Mouse (Mus musculus): ENCODE measurements around the gene Cfap299. TPM values are rescaled to one million over a fixed set of nuclear protein-coding genes. Genes with fewer than 3 reads are reported as not detected.
A peak's percentile ranks its signal among the peaks of the same experiment; 100 is the strongest.

The Cfap299 gene
- polyA plus RNA-seq, 1 experiment from 2014 or later, result 0.73 TPM

DNA sequence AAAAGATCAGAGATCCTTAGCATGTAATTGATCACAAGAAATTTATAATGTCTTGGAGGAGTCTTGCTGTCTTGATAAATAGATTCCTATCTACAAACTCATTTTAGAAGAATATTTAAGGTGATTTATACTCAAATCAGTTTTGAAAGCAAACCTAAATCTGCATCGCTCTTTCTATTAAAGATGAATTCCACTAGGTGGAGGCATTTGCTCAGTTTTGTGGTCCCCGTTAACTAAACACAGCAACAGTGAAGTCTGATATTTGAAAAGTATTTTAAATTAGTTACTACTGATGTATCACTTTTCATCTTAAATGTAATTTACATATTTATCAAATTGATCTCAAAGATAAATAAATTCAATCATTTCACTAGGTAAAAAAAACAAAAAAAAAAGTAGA is 15.5 kb downstream of the Cfap299 start:
- no peak overlapping the region for H3K27ac ChIP-seq
- 67% methylated on average over 2 of the region's 2 CpGs for WGBS
- H3K36me3 ChIP-seq, result no peaks in the 10 kb centered on the region
- H3K4me3 ChIP-seq (replicated peaks), result no peak overlapping the region
- no peak overlapping the region for H3K9ac ChIP-seq (replicated peaks)
- H3K4me2 ChIP-seq (replicated peaks), result no peak overlapping the region
- no peak for ATAC-seq
- no peaks in the 10 kb centered on the region for H3K9me3 ChIP-seq
- H3K27me3 ChIP-seq, result no peaks in the 10 kb centered on the region
- no peaks in the 10 kb centered on the region; the same call in 1 of the 2 replicates for H3K4me1 ChIP-seq (replicated peaks)

- Histone ChIP-seq H3K9ac (replicated peaks) (no peak overlapping the region), H3K9me3 (no peaks in the 10 kb centered on the region), H3K27me3 (no peaks in the 10 kb centered on the region), H3K4me1 (replicated peaks) (no peaks in the 10 kb centered on the region; the same call in 1 of the 2 replicates), H3K4me2 (replicated peaks) (no peak overlapping the region), H3K4me3 (replicated peaks) (no peak overlapping the region), H3K27ac (no peak overlapping the region), H3K36me3 (no peaks in the 10 kb centered on the region)
- ATAC-seq, result no peak
- 74% methylated on average over 7 of the region's 7 CpGs for WGBS
These were observed 17.0 kb downstream of the Cfap299 start for GRCm38 (mm10) chr5:98346067-98346466.

GRCm38 (mm10) chr5:98348605-98349004 is 19.5 kb downstream of the Cfap299 start:
- Histone ChIP-seq H3K27me3 (no peaks in the 10 kb centered on the region), H3K9ac (replicated peaks) (no peak overlapping the region), H3K36me3 (no peaks in the 10 kb centered on the region), H3K9me3 (no peaks in the 10 kb centered on the region), H3K27ac (no peak overlapping the region), H3K4me3 (replicated peaks) (no peak overlapping the region), H3K4me1 (replicated peaks) (no peaks in the 10 kb centered on the region; the same call in 1 of the 2 replicates), H3K4me2 (replicated peaks) (no peak overlapping the region)
- 11% methylated on average over 8 of the region's 8 CpGs for WGBS
- ATAC-seq, result peak; percentile 74

GRCm38 (mm10) chr5:98359912-98360311 is 30.8 kb downstream of the Cfap299 start:
- Histone ChIP-seq H3K4me3 (replicated peaks) (no peak overlapping the region), H3K4me2 (replicated peaks) (no peak overlapping the region), H3K4me1 (replicated peaks) (no peaks in the 10 kb centered on the region), H3K9ac (replicated peaks) (no peak overlapping the region), H3K9me3 (no peaks in the 10 kb centered on the region), H3K27me3 (no peaks in the 10 kb centered on the region), H3K27ac (no peak overlapping the region), H3K36me3 (no peaks in the 10 kb centered on the region)
- ATAC-seq, result no peak
- WGBS, result 91% methylated on average over 7 of the region's 7 CpGs

DNA sequence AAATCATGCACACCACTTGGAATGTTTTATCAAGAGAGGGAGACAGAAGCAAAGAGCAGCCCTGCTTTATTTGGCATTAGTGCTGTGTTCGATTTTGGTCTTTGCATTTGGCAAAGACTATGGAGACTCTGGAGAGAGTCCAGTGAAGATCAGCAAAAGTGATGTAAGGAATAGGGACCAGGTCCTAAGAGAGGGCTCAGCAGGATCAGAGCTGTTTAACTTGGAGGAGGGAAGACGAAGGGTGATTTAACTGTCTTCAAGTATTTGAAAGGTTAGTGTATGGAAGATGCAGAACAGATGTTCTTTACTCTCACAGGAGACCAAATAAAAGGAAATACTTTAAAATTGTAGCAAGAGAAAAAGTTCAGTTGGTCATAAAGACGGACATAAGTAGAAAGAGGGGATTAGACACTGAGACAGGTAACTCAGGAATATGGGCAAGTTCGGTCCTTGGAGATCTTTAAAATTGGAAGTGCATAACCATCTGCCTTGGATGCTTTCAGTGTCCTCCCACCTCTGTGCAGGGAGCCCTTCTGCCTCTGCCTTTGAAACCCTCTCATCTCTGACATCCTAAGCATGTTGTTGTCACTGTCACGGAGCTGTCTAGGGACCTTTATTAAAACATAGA is 31.8 kb downstream of the Cfap299 start:
- Histone ChIP-seq H3K27ac (no peak overlapping the region), H3K27me3 (no peaks in the 10 kb centered on the region), H3K4me1 (replicated peaks) (no peaks in the 10 kb centered on the region), H3K9me3 (no peaks in the 10 kb centered on the region), H3K4me2 (replicated peaks) (no peak overlapping the region), H3K4me3 (replicated peaks) (no peak overlapping the region), H3K9ac (replicated peaks) (no peak overlapping the region), H3K36me3 (no peaks in the 10 kb centered on the region)
- 90% methylated on average over 5 of the region's 5 CpGs for WGBS
- no peak for ATAC-seq

DNA sequence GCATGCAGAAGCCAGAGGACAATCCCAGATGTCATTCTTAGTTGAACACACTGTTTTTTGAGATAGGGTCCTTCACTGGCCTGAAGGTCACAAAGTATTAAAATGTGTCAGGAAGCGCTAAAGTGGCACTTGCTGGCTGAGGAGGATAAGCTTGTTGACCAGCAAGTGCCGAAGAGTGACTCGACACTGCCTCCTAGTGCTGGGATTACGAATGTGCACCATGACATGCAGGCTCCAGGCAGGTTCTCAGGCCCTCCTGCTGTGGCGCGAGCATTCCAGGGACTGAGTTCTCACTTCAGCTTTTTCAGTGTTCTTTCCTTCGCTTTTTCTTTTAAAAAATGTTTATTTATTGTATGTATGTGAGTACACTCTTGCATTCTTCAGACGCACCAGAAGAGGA is 34.3 kb downstream of the Cfap299 start:
- Histone ChIP-seq H3K27me3 (no peaks in the 10 kb centered on the region), H3K9ac (replicated peaks) (no peak overlapping the region), H3K4me3 (replicated peaks) (no peak overlapping the region), H3K36me3 (no peaks in the 10 kb centered on the region), H3K27ac (no peak overlapping the region), H3K4me2 (replicated peaks) (no peak overlapping the region), H3K9me3 (no peaks in the 10 kb centered on the region), H3K4me1 (replicated peaks) (no peaks in the 10 kb centered on the region)
- no peak for ATAC-seq
- WGBS, result 48% methylated on average over 8 of the region's 8 CpGs

GRCm38 (mm10) chr5:98365340-98365739 is 36.2 kb downstream of the Cfap299 start:
- no peak overlapping the region for H3K27ac ChIP-seq
- H3K4me3 ChIP-seq (replicated peaks), result no peak overlapping the region
- no peaks in the 10 kb centered on the region for H3K4me1 ChIP-seq (replicated peaks)
- H3K27me3 ChIP-seq, result no peaks in the 10 kb centered on the region
- H3K9me3 ChIP-seq, result no peaks in the 10 kb centered on the region
- 84% methylated on average over 5 of the region's 5 CpGs for WGBS
- no peaks in the 10 kb centered on the region for H3K36me3 ChIP-seq
- no peak overlapping the region for H3K4me2 ChIP-seq (replicated peaks)
- no peak overlapping the region for H3K9ac ChIP-seq (replicated peaks)
- no peak for ATAC-seq

- H3K9me3 ChIP-seq, result no peaks in the 10 kb centered on the region
- no peak overlapping the region for H3K9ac ChIP-seq (replicated peaks)
- no peak overlapping the region for H3K27ac ChIP-seq
- H3K4me1 ChIP-seq (replicated peaks), result no peaks in the 10 kb centered on the region
- no peak for ATAC-seq
- 83% methylated on average over 4 of the region's 4 CpGs for WGBS
- H3K4me3 ChIP-seq (replicated peaks), result no peak overlapping the region
- no peaks in the 10 kb centered on the region for H3K27me3 ChIP-seq
- H3K4me2 ChIP-seq (replicated peaks), result no peak overlapping the region
- H3K36me3 ChIP-seq, result no peaks in the 10 kb centered on the region
These were observed 39.7 kb downstream of the Cfap299 start for GRCm38 (mm10) chr5:98368822-98369221.

DNA sequence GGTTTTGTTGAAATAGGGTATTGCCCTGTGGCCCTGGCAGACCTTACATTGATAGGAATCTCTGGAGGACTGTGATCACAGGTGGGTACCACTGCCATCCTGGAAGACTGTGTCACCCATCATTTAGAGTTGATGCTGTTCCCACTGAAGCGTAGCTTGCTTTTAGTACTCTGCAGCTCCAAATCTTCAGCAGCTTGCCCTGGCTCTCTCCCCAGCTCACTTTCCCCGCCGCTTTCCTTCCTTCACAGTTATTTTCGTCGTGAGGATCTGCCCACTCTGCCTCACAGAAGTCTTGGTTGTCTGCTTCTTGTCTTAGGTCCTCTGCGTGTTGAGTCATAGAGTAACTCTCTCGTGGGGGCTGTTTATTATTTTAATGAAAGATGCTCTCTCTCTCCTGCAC is 40.3 kb downstream of the Cfap299 start:
- Histone ChIP-seq H3K4me1 (replicated peaks) (no peaks in the 10 kb centered on the region), H3K27me3 (no peaks in the 10 kb centered on the region), H3K9ac (replicated peaks) (no peak overlapping the region), H3K9me3 (no peaks in the 10 kb centered on the region), H3K4me2 (replicated peaks) (no peak overlapping the region), H3K27ac (no peak overlapping the region), H3K36me3 (no peaks in the 10 kb centered on the region), H3K4me3 (replicated peaks) (no peak overlapping the region)
- ATAC-seq, result no peak
- WGBS, result 83% methylated on average over 7 of the region's 7 CpGs

DNA sequence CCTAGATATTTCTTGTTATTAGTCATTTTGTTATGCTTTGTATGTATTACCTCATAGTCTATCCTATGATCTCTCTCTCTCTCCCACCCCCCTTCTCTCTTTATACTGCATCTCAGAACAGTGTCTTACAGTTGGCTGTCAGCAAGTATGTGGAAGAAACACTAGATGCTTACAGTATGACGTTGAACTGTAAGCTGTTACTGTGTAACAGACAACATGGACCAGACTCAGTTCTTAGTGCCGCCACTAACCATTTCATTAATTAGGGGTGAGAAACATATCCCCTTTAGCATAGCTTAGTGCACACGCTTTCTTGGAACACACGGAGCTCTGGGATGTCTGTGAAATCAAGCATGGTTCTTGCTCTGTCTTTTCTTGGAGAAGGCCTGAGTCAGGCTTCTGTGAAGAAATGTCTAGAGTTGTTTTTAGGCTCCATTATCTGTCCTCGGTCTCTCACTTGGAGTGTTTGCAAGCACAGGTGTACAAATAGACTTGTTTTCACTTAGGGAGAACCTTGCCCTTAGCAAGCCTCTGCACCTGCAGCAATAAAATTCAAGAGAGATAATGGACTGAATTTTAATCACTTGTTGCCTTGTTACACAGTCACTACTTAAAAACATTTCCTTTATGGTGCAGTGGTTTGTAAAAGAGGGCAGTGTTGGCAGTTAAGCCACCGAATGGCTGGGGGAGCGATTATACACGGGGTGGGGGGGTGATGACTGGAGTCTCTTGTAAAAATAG is 47.1 kb downstream of the Cfap299 start:
- Histone ChIP-seq H3K36me3 (no peaks in the 10 kb centered on the region), H3K27ac (no peak overlapping the region), H3K9me3 (no peaks in the 10 kb centered on the region), H3K4me3 (replicated peaks) (no peak overlapping the region), H3K27me3 (no peaks in the 10 kb centered on the region), H3K9ac (replicated peaks) (no peak overlapping the region), H3K4me2 (replicated peaks) (no peak overlapping the region), H3K4me1 (replicated peaks) (0 out of 2 replicates have a peak, but pooled peaks cover 2% of the 10 kb centered on the region)
- no peak for ATAC-seq
- 75% methylated on average over 8 of the region's 8 CpGs for WGBS

- Histone ChIP-seq H3K9ac (replicated peaks) (no peak overlapping the region), H3K4me3 (replicated peaks) (no peak overlapping the region), H3K4me1 (replicated peaks) (0 out of 2 replicates have a peak, but pooled peaks cover 2% of the 10 kb centered on the region), H3K27me3 (no peaks in the 10 kb centered on the region), H3K36me3 (no peaks in the 10 kb centered on the region), H3K4me2 (replicated peaks) (no peak overlapping the region), H3K9me3 (no peaks in the 10 kb centered on the region), H3K27ac (no peak overlapping the region)
- ATAC-seq, result no peak
- 55% methylated on average over 4 of the region's 4 CpGs for WGBS
These were observed 47.6 kb downstream of the Cfap299 start for GRCm38 (mm10) chr5:98376799-98377090.

GRCm38 (mm10) chr5:98380360-98380759 is 51.3 kb downstream of the Cfap299 start:
- ATAC-seq, result no peak
- WGBS, result 45% methylated on average over 4 of the region's 4 CpGs
- no peak overlapping the region for H3K4me3 ChIP-seq (replicated peaks)
- H3K4me1 ChIP-seq (replicated peaks), result 0 out of 2 replicates have a peak, but pooled peaks cover 2% of the 10 kb centered on the region
- H3K9ac ChIP-seq (replicated peaks), result no peak overlapping the region
- H3K4me2 ChIP-seq (replicated peaks), result no peak overlapping the region
- no peaks in the 10 kb centered on the region for H3K36me3 ChIP-seq
- no peak overlapping the region for H3K27ac ChIP-seq
- H3K9me3 ChIP-seq, result no peaks in the 10 kb centered on the region
- H3K27me3 ChIP-seq, result no peaks in the 10 kb centered on the region

DNA sequence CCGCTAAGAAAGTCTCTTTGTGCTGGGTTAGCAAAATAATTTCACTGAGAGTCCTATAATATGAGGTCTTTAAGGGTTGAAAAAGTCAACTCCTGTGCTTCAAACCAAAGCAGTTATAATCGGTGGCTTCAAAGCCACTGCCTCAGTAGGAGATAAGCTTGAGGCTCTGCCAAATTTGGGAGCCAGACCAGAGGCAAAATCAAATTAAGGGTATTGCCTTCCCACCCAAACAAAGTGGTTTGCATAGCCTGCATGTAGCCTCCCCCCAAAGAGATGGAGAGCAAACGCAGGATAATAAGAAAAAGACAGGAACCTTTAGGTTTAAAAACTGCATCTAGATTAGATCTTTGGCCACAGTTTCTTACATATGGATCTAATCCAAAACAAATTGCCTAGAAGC is 58.0 kb downstream of the Cfap299 start:
- H3K4me1 ChIP-seq (replicated peaks), result no peaks in the 10 kb centered on the region
- no peak overlapping the region for H3K4me3 ChIP-seq (replicated peaks)
- no peaks in the 10 kb centered on the region for H3K9me3 ChIP-seq
- no peak overlapping the region for H3K4me2 ChIP-seq (replicated peaks)
- H3K36me3 ChIP-seq, result no peaks in the 10 kb centered on the region
- H3K9ac ChIP-seq (replicated peaks), result no peak overlapping the region
- WGBS, result 66% methylated on average over 3 of the region's 3 CpGs
- H3K27me3 ChIP-seq, result no peaks in the 10 kb centered on the region
- no peak overlapping the region for H3K27ac ChIP-seq
- no peak for ATAC-seq
